Mouse (Mus musculus): ENCODE measurements around the gene Col15a1.

Col15a1 gene

DNA sequence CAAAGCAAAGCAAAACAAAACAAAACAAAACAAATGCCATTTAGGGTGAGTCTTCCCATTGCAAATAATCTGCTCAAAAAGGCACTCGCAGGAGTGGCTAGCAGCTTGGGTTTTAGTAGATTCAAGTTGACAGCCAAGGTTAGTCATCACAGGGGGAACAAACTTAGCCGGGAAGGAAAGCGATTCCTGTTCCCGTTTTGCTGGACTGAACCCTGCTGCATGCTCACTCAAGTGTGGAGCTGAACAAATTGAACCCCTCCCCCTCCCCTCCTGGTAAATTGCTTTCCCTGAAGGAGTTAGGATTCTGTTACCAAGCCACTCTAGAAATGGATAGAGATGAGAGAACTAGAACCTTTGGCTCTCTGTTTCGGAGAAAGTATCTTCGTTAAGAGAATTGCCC, 141.8 kb downstream of the Col15a1 start:
- no peak for DNase-seq (ENCODE audit: low read depth, low spot score)

GRCm38 (mm10) chr4:47351386-47352049, 143.6 kb downstream of the Col15a1 start:
- DNase-seq (ENCODE audit: low read depth, low spot score): peak; percentile 77

- peak; percentile 52 for DNase-seq (ENCODE audit: low read depth, low spot score)
Observed at GRCm38 (mm10) chr4:47352061-47352661, 144.2 kb downstream of the Col15a1 start.

DNA sequence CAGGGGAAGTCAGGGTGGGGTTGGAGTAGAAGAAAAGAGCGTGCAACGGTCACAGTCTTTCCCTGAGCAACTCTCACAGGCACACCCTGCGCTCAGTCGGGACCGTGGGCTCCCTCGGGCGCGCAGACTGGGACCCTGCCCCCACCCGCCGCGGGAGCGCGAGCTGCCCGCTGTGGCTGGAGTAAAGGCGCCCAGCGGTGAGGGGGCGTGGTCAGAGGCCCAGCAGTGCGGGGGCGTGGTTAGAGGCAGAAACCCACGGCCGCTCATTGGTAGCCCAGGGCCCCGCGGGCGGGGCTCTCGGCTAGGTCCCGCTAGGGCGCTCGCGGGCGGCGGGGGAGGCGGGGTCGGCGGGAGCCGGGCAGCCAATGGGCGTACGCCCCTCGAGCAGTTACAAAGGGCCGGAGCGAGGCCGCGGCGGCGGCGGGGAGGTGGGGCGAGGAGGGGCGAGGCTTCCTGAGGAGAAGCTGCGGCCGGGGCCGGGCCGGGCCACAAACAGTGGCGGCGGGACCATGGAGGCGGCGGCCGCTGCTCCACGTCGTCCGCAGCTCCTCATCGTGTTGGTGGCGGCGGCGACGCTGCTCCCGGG, 144.9 kb downstream of the Col15a1 start, which contains the start of gene Tgfbr1:
TSS of gene Tgfbr1 (plus strand) at position 420 of the 586 bp plus-strand sequence.
- DNase-seq (ENCODE audit: low read depth, low spot score): peak; percentile 99

GRCm38 (mm10) chr4:47353416-47354111, 145.6 kb downstream of the Col15a1 start:
- DNase-seq (ENCODE audit: low read depth, low spot score): peak; percentile 59

DNA sequence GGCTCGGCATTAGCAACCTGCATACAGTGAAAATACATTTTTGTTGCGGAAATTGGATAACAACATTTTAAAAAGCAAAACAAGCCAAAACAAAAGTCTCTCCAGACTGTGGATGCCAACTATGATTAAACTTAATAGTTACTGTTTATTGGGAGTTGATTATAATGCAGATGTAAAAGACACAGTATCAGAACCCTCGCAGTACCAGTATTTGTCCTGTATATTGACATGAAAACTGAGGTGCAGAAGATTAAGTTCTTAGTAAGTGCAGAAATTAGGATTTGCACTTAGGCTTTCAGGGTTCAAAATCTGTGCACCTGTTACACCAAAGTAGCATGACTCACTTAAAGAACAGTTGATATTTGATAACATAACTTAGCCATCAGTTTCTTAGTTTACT, 146.3 kb downstream of the Col15a1 start:
- DNase-seq (ENCODE audit: low read depth, low spot score): no peak

- no peak for DNase-seq (ENCODE audit: low read depth, low spot score)
Observed at GRCm38 (mm10) chr4:47362662-47363061, 154.7 kb downstream of the Col15a1 start.

All from ZHBTc4 (cell line).